Mouse (Mus musculus) cerebellum, adult 2 months (tissue): ENCODE results near the gene Coro7.

ENCODE experiments used
- CTCF ChIP-seq: fragments of 200-500 bp; IDR thresholded peaks from 2 replicates; pipeline ENCODE4 v1.5.1; 2011; ENCODE audit warnings: low read depth, mild to moderate bottlenecking, control low read depth, low read length, moderate library complexity, borderline replicate concordance; ENCODE audit not compliant: insufficient read depth
- POLR2A ChIP-seq: fragments of 200-500 bp; IDR thresholded peaks from 2 replicates; pipeline ENCODE4 v1.6.1; 2011; ENCODE audit warnings: low read length, control low read depth, borderline replicate concordance; ENCODE audit not compliant: insufficient read depth

DNA sequence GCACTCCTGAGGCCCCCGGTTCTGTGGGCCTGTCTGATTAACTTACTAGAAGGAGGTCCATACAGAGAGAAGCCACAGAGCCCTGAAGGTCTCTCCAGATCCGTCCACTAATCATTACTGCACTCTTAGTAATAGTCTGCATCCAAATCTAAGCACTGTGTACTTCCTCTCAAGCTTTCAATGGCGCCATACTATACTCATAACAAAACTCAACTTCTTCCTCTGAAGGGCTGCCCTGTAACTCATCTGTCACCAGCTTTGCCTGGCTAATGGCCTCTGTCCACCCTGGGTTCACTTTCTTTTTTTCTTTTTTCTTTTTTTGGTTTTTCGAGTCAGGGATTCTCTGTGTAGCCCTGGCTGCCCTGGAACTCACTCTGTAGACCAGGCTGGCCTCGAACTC is 1.5 kb downstream of the Coro7 start:
- TF ChIP-seq CTCF (no peak), POLR2A (no peak)
